Mouse (Mus musculus) ovary, postnatal 36 days (tissue): ENCODE measurements around the gene Dnajb6.
"Not testable (repeated sequence)": the region's sequence is repeated elsewhere in the genome, so short reads cannot be mapped to it uniquely, and the experiment has no call there.

ENCODE experiments used
- DNase-seq: peaks from one replicate; pipeline ENCODE4 v3.0.0; 2022; ENCODE audit warnings: low spot score, mixed read lengths

Gene Dnajb6

DNA sequence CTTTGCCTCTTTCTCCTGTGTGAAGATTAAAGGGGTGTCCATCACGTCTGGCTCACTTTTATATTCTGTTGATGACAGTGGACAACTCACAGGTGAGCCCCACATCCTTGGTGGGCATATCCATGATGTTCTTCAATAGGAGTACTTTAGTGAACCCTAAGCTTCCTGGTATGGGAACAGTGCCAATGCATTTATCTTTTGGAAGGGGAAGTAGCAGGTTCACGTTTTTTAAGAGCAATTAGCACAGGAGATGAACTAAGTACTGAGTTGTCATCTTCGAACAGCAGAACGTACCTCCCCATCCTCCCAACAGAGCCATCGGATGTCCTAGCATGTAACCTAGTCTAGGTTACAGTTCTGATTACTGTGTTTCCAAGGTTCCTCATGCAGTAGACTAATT is 23.8 kb downstream of the Dnajb6 start:
- DNase-seq = no peak

- no peak for DNase-seq
Measured at GRCm38 (mm10) chr5:29770935-29771334, 35.4 kb downstream of the Dnajb6 start.

DNA sequence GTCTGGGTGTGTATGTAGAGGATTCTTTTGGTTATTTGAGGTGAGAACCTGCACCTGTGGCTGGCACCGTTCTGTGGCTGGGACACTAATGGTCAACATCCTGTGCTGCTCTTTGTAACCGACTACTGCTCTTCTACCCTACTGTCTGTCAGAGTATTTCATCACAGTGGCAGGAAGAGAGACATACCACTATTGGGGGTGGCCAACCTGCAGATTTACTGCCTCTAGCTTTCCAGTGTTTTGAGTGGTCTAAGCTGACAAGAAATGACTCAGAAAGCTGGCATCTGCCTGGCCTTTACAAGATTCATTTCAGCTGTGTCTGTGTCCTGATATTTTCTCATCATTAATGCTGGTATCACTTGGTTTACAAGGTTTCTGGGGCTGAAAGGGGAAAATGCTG is 36.5 kb downstream of the Dnajb6 start:
- DNase-seq = no peak

GRCm38 (mm10) chr5:29772651-29773330 is 37.3 kb downstream of the Dnajb6 start:
- no peak for DNase-seq

DNA sequence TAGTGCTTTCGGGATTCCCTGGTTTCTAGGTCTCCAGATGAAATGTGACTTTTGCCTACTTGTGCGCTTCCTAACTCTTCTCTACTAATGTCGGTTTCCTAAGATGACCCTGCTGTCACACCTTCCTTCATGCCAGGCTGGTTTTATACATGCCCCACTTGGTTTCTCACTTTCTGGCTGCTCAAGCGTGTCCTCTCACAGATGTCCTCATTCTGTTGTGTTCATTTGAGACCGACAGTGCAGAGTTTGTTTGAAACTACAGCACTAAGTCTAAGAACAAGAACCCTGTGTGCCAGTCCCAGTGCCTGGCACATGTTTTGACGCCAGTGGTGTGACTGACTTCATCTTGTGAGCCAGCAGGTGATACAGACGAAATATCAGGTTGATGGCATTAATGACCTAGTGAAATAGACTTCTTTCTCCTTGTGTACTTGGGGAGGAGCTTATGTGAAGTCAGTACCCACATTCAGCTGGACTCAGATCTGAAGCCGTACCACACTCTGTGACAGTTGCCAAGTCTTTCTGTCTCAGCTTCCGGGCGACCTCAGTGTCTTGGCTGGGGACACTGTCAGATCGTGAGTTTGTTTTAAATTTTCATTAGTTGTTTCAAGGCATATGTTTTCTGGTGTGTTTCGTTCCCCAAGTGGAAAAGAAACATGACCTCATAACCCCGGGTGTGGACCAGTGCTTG is 38.1 kb downstream of the Dnajb6 start:
- DNase-seq = no peak

DNA sequence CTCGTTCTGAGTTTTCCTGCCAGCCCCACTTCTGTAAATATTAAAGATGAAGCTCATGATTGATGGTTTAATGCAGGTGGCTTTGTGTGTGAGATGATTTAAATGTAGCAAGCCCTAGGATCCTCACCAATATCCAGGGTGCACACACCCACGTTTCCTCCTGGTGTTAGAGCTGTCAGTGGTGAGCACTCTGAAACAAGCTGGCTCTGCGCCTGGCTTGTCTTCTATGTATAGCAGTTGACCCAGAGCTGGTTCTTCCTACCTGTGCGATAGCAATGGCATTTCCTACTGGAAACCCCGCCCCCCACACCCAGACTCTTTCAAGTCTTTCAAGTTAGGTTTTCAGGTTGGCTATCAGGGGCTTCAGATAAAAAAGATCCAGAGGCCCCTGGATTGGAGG is 39.9 kb downstream of the Dnajb6 start:
- DNase-seq = no peak

GRCm38 (mm10) chr5:29778029-29778428 is 42.5 kb downstream of the Dnajb6 start:
- no peak for DNase-seq

DNA sequence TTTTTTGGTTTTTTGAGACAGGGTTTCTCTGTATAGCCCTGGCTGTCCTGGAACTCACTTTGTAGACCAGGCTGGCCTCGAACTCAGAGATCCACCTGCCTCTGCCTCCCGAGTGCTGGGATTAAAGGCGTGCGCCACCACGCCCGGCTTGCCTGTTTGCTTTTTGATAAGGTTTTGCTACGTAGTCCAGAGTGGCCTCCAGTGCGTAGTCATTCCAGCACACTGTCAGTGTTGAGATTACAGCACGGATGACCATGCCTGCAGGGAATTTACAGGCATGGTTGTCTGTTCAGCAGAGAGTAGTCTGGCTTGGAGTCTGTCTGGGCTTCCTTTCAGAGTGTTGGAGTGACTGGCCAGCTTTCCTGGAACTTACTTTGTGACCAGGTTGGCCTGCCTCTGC is 44.2 kb downstream of the Dnajb6 start:
- not testable (repeated sequence) for DNase-seq

GRCm38 (mm10) chr5:29782261-29782660 is 46.8 kb downstream of the Dnajb6 start:
- DNase-seq = no peak

DNA sequence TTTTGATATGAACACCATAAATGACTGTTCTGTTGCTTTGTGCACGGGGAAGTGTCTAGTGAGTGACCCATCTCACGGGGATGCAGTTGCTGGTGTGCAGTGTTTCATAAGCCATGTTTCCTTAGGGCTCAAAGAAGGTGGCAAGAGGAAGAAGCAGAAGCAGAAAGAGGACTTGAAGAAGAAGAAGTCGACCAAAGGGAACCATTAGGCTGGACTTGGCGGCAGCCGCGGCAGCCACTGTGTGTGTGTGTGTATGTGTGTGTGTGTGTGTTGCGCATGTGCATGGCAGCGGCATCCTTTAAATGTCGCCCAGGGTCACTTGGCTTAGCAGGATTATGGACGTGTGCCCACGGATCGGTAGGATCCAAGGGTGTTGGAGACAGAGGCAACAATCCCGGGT is 49.4 kb downstream of the Dnajb6 start:
- not testable (repeated sequence) for DNase-seq

GRCm38 (mm10) chr5:29785953-29786352 is 50.5 kb downstream of the Dnajb6 start:
- DNase-seq = not testable (repeated sequence)

GRCm38 (mm10) chr5:29794933-29795332 is 59.4 kb downstream of the Dnajb6 start:
- not testable (repeated sequence) for DNase-seq

GRCm38 (mm10) chr5:29808940-29809339 is 73.5 kb downstream of the Dnajb6 start:
- DNase-seq = no peak

DNA sequence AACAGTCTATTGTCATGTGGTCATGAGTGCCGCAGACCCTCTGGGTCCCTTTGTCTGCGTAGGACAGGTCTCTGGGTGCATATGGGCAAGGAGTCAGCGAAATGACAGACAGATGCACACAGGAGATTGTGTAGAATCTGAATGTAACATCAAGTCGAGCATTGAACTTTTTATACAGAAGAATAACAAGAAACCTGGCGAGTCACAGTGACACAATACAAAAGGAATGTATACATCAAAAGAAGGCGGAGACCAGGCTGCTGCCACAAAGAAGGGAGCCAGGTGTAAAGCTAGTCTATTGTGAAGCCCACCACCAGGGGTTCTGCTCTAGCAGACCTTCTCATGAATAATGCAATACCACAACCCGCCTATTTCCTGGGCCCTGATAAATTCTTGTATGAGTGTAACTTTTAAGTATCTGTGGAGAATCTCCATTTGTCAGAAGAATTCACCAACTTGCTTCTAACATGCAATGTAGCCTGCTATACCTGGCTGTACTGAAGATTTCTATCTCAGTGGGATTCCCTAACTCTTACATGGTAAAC is 76.0 kb downstream of the Dnajb6 start:
- not testable (repeated sequence) for DNase-seq

DNA sequence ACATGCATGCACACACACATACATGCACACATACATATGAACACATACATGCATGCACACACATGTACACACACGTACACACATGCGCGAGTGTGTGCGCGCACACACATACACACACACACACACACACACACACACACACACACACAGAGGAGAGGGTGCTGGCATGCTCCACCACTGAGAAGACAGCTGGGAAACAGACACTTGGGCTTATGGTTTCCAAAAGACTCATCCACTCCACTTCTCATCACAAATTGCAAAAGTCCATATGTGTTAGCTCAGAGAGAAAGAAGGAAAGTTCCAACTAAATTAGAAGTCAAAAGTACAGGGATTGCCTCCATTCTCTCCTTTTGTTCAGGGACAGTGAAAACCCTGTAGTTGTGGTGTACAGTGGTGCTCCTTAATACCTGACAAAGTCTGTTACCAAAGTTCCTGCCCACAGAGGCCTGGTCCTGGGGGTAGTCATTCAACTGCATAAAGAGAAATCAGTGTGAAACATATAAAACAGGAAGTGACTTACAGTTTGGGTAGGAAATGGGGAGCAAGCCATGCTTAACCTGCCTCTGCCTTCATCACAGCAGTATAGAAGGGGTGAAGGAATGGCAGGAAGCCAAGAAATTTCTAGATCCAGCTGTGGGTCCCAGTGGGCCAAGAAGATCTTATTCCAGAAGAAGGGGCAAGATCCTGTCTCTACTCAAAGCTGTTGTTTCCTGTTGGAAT is 81.2 kb downstream of the Dnajb6 start:
- no peak for DNase-seq

DNA sequence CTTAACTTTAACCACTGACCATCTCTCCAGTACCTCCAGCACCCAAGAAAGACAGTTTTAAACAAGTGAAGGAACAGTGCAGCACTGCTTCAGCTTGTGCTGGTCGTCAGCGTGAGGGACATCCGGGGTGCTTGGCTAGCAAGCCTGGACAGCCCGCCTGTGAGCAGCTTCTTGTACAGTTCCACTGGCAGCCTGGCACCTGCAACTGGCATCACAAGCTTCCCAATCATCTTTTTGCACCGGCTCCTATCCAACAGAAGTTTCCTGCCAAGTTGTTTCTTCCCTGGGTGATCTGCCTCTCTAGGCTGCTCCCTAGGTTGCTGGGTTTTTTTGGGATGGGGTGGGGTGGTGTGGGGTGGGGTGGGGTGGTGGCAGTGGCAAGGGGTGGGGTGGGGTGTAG is 81.9 kb downstream of the Dnajb6 start:
- no peak for DNase-seq

DNA sequence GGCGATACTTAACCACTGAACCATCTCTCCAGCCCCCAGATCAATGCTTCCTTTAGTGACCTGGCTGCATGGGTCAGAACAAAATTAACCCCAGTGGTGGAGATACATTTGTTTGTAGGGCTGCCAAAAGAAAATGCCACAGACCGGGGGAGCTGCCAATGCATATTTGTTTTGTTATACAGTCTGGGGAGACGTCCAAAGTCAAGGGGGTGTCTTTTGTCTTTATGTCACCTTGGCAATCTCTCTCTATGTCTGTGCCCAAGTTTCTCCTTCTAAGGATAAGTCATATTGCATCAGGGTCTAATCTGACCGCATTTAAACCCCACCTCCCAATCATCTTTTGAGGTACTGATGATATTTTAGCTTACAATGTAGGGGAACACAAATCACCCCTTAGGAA is 82.8 kb downstream of the Dnajb6 start:
- DNase-seq = no peak

DNA sequence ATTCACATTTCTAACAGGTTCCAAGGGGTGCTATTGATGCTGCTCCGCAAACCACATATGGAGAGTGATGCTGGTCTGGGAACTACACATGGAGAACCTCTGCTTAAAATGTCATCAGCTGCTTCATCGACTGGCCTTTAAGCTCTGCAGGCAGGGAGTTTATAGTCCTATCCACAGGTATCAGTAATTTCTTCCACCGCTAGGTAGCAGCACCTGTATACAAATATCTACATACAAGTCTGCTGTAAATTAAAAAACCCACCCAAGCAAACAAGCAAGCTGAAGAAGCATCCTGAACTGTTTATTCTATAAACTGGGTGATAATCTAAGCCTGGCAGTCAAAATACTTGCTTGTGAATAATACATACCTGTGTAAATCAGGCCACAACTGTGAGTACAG is 89.3 kb downstream of the Dnajb6 start:
- DNase-seq = no peak

DNA sequence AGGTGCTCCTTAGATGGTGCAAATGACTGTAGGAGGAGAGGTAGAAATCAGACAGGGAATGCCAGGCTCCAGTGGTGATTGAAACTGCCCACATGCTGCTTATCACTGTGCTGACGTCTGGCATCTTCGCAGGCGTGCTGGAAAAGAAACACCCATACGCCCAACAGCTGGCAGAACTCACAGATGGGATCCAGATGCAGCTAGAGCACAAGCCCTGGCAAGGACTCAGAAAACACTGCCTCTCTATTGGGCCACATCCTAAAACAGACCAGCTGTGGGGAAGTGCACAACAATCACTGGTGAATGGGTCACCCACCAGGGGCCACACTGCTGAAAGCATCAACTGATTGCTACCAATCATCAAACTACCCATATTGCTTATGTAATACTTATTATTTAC is 91.3 kb downstream of the Dnajb6 start:
- no peak for DNase-seq

DNA sequence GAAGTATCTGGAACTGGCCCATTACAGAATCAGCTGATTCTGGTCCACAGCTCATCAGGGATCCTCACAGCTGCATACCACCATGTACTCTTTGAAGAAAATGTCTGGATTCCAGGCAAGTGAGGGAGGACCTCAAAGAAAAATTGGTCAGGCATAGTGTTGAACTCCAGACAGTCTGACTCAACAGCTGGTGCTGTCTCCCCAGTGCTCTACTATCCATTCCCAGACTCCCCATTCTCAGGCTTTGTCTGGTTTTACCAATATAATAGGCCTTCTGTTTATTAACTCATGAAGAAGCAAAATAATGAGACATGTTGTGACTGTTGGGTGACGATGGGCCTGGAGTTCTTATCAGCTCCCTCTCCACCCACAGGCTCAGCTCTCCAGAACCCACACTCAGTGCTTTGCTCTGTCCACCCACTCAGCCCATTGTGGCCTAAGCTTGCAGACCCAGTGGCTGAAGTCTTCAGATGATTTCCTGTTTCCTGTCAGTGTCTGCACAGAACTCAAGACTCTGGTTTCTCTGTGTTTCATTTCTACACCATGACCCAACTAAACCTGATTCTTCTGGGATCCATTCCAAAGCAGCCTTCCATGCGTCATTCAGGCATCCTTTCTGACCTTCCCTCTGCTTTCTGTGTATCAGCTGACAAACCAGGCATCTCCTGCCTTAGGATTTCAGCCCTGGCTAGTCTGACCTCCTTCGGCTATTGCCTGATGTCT is 107.1 kb downstream of the Dnajb6 start:
- no peak for DNase-seq

- no peak for DNase-seq
Measured at GRCm38 (mm10) chr5:29845038-29845437, 109.5 kb downstream of the Dnajb6 start.

GRCm38 (mm10) chr5:29847494-29847893 is 112.0 kb downstream of the Dnajb6 start:
- no peak for DNase-seq
